Mouse (Mus musculus) liver, postnatal 0 days (tissue): Measurements from ENCODE around the gene Prdx5.

Source experiments
- CTCF ChIP-seq: sonication (generic); IDR thresholded peaks from 2 replicates; pipeline ENCODE4 v1.5.1; 2016; ENCODE audit warnings: antibody characterized with exemption, low read depth
- EP300 ChIP-seq: IDR thresholded peaks from 2 replicates; pipeline ENCODE4 v1.6.1; 2016; ENCODE audit warnings: antibody characterized with exemption, low read depth, mild to moderate bottlenecking

GRCm38 (mm10) chr19:6858031-6858430 is 51.9 kb downstream of the Prdx5 start, which contains the start of gene Ccdc88b:
- TF ChIP-seq CTCF (no peak), EP300 (no peak)
